Mouse (Mus musculus) intestine, embryonic 16.5 days (tissue): Measurements from ENCODE around the gene Gm17416. TPM values are rescaled to one million over a fixed set of nuclear protein-coding genes. Genes with fewer than 3 reads are reported as not detected.

ENCODE experiments used
- ATAC-seq: fragments of 200-750 bp; cut with Nextera tagmentation; 2 replicates; pipeline ENCODE4 v1.8.0; 2017; ENCODE audit warnings: moderate TSS enrichment, moderate library complexity
- H3K27ac ChIP-seq: fragments of 300-500 bp; sonication (generic); 2 replicates; pipeline ENCODE4 v1.5.1; 2014; ENCODE audit warnings: mild to moderate bottlenecking, low read length
- H3K27me3 ChIP-seq: fragments of 300-500 bp; sonication (generic); replicated peaks from 2 replicates; pipeline ENCODE4 v1.6.1; 2014; ENCODE audit warnings: low read length, control low read depth, mixed read lengths; ENCODE audit not compliant: control insufficient read depth, insufficient read depth
- H3K36me3 ChIP-seq: fragments of 300-500 bp; sonication (generic); 2 replicates; pipeline ENCODE4 v1.6.1; 2014; ENCODE audit warnings: low read length, control low read depth; ENCODE audit not compliant: control insufficient read depth, insufficient read depth
- H3K4me1 ChIP-seq: fragments of 300-500 bp; sonication (generic); 2 replicates; pipeline ENCODE4 v1.6.1; 2014; ENCODE audit warnings: low read length, control low read depth, mixed read lengths; ENCODE audit not compliant: control insufficient read depth, insufficient read depth
- H3K4me2 ChIP-seq: fragments of 300-500 bp; sonication (generic); 2 replicates; pipeline ENCODE4 v1.6.1; 2014; ENCODE audit warnings: low read depth, low read length, control low read depth
- H3K4me3 ChIP-seq: fragments of 300-500 bp; sonication (generic); 2 replicates; pipeline ENCODE4 v1.5.1; 2014; ENCODE audit warnings: mild to moderate bottlenecking, low read length
- H3K9ac ChIP-seq: fragments of 300-500 bp; sonication (generic); 2 replicates; pipeline ENCODE4 v1.6.1; 2014; ENCODE audit warnings: low read depth, low read length
- H3K9me3 ChIP-seq: fragments of 300-500 bp; sonication (generic); 2 replicates; pipeline ENCODE4 v1.6.1; 2016; ENCODE audit warnings: low read length, control low read depth; ENCODE audit not compliant: control insufficient read depth
- WGBS: fragments of 180-500 bp; shearing (Covaris S2); extraction: QIAGEN DNeasy Blood & Tissue Kit; methylation state at CpG from one replicate; pipeline ENCODE4 v1.1.7; 2014; 5-methylcytosine and 5-hydroxymethylcytosine counted together
- polyA plus RNA-seq: library from polyadenylated mRNA; unstranded; fragments of >200 nt; fragmentation: Nextera tagmentation; extraction: Ambion mirVana; gene quantifications from 2 replicates; pipeline ENCODE4 v1.2.1, GENCODE M21; 2015

Gene Gm17416
- polyA plus RNA-seq, 1 experiment from 2014 or later = not detected

DNA sequence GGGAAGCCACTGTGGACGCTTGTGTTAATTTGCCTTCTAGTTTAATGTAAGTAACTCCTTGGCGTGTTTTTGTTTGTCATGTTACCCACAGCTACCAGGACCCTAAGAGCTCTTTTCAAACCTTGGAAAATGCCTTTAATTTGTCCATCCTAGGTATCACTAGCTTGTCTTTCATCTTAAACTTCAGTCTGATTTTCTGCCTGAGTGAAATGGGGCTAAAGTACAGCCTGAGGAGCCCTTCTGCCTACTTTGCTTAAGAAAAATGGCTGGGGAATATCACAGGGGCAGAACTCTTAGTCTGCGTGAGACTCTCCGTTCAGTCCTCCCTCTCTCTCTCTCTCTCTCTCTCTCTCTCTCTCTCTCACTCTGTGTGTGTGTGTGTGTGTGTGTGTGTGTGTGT is 743 bp downstream of the Gm17416 start:
- no peak overlapping the region for H3K27ac ChIP-seq
- no peak overlapping the region for H3K4me2 ChIP-seq
- no peaks in the 10 kb centered on the region for H3K4me1 ChIP-seq
- 72% methylated on average over 4 of the region's 4 CpGs for WGBS
- H3K9ac ChIP-seq = no peak overlapping the region
- ATAC-seq = no peak
- H3K9me3 ChIP-seq = no peaks in the 10 kb centered on the region
- no peak overlapping the region for H3K4me3 ChIP-seq
- H3K36me3 ChIP-seq = no peaks in the 10 kb centered on the region
- H3K27me3 ChIP-seq = no peaks in the 10 kb centered on the region; the same call in 1 of the 2 replicates

DNA sequence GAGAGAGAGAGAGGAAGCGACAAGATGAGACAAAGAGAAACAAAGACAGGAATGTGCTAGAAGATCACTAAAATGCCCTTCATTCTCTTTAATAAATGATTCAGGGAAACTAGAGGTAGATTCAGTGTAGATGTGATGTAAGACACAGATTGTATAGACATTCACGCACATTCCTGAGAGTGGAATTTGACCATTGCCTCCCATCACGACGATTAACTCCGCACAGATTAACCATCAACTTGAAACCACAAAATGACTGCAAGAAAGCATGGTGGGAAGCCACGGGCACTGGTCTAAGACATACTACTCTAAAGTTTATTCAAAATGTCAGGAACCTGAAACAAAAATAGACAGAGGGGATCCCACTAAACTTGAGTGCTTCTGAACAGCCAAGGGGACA is 1.2 kb downstream of the Gm17416 start:
- no peak overlapping the region for H3K4me2 ChIP-seq
- no peak overlapping the region for H3K4me3 ChIP-seq
- no peak overlapping the region for H3K27ac ChIP-seq
- no peak overlapping the region for H3K9ac ChIP-seq
- no peaks in the 10 kb centered on the region for H3K9me3 ChIP-seq
- no peaks in the 10 kb centered on the region; the same call in 1 of the 2 replicates for H3K27me3 ChIP-seq
- no peaks in the 10 kb centered on the region for H3K4me1 ChIP-seq
- H3K36me3 ChIP-seq = no peaks in the 10 kb centered on the region
- 54% methylated on average over 6 of the region's 6 CpGs for WGBS
- ATAC-seq = no peak

DNA sequence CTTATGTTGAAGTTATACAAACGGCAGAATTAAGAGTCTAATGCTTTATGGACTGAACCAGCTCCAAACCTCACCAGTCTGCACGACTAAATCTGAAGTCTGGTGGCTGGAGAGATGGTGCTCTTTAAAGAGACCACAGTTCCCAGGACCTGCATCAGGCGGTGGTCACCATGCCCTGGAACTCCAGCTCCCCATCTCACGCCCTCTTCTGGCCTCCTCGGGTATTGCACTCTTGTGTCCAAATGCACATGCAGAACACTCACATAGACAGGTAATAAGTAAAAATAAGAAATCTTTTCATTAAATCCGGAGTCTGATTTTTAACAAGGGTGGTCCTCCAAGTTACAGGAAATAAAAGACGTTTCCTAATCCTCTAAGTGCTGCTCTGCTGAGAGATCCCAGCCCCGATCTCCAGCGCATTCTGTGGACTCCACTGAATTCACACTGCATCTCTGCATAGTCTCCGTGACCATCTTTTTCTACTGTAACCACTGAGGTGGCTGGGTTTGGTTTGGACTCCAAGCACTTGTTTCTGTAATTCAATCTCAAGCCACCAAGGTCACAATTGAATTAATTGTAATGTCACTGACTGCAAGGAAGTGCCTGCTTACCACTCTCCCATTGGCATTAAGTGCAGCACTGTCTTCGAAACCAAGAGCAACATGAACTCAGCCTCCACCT is 3.1 kb downstream of the Gm17416 start, which contains the start of gene Defb21:
Defb21 (plus strand) TSS at position 631 of the 681 bp plus-strand sequence.
- 63% methylated on average over 11 of the region's 11 CpGs for WGBS
- no peak for ATAC-seq

DNA sequence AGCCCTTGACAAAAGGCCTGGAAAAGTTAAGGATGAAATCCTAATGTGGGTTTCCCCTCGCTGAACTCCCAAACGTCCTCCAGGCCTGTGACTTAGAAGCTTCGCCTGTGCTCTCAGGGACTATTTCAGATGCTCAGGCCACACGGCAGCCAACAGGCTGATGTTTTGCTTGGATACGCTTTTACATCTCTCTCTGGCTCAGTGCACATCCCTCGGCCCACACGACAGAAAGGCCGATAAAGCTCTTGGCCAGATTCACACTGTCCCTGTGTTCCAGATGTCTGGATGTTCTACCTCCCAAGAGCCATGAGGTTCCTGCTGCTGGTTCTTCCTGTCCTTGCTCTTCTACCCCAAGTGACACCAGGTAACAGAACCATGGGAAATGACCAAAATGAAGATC is 4.3 kb downstream of the Gm17416 start:
- Histone ChIP-seq H3K36me3 (no peaks in the 10 kb centered on the region), H3K9me3 (no peaks in the 10 kb centered on the region), H3K4me1 (no peaks in the 10 kb centered on the region), H3K27ac (no peak overlapping the region), H3K4me2 (no peak overlapping the region), H3K27me3 (no peaks in the 10 kb centered on the region; the same call in 1 of the 2 replicates), H3K4me3 (no peak overlapping the region), H3K9ac (no peak overlapping the region)
- no peak for ATAC-seq
- WGBS = 87% methylated on average over 8 of the region's 8 CpGs

More for the DNA sequence above, 3.1 kb downstream of the Gm17416 start, which contains the start of gene Defb21:
- no peak within 1 kb of the TSS for H3K4me2 ChIP-seq
- H3K27ac ChIP-seq = no peak within 1 kb of the TSS
- H3K4me3 ChIP-seq = no peak within 1 kb of the TSS
- no peaks in the 10 kb centered on the region; the same call in 1 of the 2 replicates for H3K27me3 ChIP-seq
- no peaks in the 10 kb centered on the region for H3K36me3 ChIP-seq
- H3K9me3 ChIP-seq = no peaks in the 10 kb centered on the region
- H3K4me1 ChIP-seq = no peaks in the 10 kb centered on the region
- no peak within 1 kb of the TSS for H3K9ac ChIP-seq

DNA sequence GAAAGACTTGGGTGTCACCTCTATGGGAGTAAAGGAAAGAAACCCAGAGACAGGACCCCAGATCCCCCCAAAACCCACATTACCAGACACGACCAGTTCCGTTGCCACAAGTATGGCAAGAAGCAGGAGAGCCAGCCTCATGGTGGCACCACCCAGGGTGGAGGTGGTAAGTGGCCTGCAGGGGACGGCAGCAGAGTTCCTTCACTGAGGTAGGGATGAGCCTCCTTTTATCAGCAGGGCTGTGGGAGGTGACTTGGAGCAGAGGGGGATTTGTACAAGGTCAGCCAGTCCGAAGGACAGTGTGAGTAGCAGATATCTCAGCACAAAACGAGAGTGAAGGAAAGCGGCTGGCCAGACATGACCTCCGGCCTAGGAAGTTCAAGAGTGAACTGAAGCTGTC is 11.0 kb downstream of the Gm17416 start, which contains the start of gene Defb19:
Defb19 (minus strand) TSS at position 206 of the 400 bp plus-strand sequence.
- Histone ChIP-seq H3K9ac (no peak within 1 kb of the TSS), H3K4me3 (no peak within 1 kb of the TSS), H3K27ac (no peak within 1 kb of the TSS), H3K4me1 (no peaks in the 10 kb centered on the region), H3K9me3 (no peaks in the 10 kb centered on the region), H3K27me3 (no peaks in the 10 kb centered on the region), H3K4me2 (no peak within 1 kb of the TSS), H3K36me3 (no peaks in the 10 kb centered on the region)
- 61% methylated on average over 7 of the region's 7 CpGs for WGBS
- ATAC-seq = no peak

DNA sequence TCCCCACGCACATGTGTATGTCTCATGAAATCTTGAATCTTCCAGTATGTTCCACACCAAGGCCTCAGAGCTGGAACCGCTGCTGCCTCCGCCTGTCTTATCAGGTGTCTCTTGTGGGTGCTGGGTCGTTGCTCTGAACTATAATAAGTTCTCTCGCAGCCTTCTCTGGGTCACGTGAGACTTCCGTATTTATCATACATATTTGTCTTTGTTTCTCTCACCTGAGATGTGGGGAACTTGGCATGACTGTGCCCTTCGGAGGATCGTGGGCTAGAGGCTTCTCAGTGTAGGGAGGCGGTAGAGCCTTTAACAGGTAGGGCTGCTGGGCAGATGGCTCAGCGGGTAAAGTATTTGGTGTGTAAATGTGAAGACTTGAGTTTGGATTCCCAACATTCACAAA is 11.5 kb downstream of the Gm17416 start:
- ATAC-seq = no peak
- no peaks in the 10 kb centered on the region for H3K4me1 ChIP-seq
- no peak overlapping the region for H3K9ac ChIP-seq
- no peak overlapping the region for H3K4me2 ChIP-seq
- no peaks in the 10 kb centered on the region for H3K9me3 ChIP-seq
- 78% methylated on average over 11 of the region's 11 CpGs for WGBS
- no peaks in the 10 kb centered on the region for H3K36me3 ChIP-seq
- H3K4me3 ChIP-seq = no peak overlapping the region
- H3K27me3 ChIP-seq = no peaks in the 10 kb centered on the region
- H3K27ac ChIP-seq = no peak overlapping the region

DNA sequence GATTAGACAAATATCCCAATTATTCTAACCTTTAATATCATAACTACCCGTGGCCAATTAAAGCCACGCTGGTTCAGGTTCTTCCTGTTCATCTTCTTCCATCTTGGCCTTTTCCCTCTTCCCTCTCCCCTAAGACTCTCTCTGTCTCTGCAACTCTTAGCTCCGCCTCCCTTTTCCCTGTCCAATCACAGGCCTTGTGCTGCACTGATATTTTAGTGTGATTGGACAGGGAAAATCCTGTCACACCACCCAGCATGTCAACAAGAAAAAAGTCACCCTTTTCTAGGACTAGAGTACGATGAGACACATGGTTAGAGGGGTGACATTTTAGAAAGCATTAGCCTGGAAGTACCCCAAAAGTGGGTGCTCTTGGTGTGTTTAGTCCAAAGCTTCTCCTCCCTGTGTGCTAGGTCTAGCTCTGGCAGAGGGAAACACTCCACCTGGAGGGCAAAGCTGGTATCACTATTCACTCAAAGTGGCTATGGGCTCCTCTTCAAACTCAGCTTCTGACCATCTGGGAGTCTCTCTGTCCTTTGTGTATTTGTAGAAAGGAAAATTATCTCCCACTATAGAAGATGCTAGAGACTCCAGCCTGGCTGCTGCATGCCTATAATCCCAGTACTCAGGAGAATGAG is 17.9 kb downstream of the Gm17416 start:
- H3K4me1 ChIP-seq = no peaks in the 10 kb centered on the region
- no peak overlapping the region for H3K27ac ChIP-seq
- no peak overlapping the region for H3K9ac ChIP-seq
- no peak for ATAC-seq
- H3K36me3 ChIP-seq = no peaks in the 10 kb centered on the region
- H3K4me3 ChIP-seq = no peak overlapping the region
- whole genome bisulfite sequencing = 75% methylated on average over 4 of the region's 4 CpGs
- H3K9me3 ChIP-seq = no peaks in the 10 kb centered on the region
- no peaks in the 10 kb centered on the region for H3K27me3 ChIP-seq
- H3K4me2 ChIP-seq = no peak overlapping the region

DNA sequence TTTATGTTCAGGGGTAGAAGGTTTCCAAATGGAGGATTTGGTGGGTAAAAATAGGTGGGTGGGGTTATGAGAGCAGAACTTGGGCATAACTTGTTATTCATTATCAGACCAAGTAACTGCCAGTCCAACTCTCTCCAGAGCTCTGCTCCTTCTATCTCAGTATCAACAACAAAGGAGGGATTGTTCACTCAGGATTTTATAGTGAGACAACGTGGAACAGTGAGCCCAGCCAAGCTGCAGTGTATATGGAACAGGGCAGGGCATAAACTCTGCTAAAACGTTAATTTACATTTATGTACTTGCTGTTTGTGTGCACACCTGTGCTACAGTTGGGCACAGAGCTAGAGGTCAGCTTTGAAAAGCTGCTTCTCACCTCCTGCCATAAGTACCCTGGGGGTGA is 19.3 kb downstream of the Gm17416 start:
- Histone ChIP-seq H3K27me3 (no peaks in the 10 kb centered on the region), H3K4me1 (no peaks in the 10 kb centered on the region), H3K4me3 (no peak overlapping the region), H3K36me3 (no peaks in the 10 kb centered on the region), H3K9me3 (no peaks in the 10 kb centered on the region), H3K4me2 (no peak overlapping the region), H3K27ac (no peak overlapping the region), H3K9ac (no peak overlapping the region)
- ATAC-seq = peak; percentile 56
- WGBS = 31% methylated on average over 2 of the region's 2 CpGs

DNA sequence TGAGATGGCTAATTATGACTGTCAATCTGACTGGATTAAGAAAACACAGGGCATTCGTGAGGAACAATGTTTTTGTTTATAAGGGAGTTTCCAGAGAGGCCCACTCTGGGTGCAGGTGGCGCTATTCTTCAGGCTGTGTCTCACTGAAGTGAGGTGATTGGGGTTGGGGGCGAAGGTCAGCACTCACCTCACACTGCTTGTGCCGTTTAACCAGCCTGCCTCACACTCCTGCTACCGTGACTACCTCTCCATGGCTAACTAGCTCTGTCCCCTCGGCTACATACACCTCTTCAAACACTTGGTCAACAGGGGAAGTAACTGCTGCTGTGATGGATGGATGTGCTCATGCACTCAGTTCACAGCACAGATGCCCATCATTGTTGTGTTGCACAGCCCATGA is 19.9 kb downstream of the Gm17416 start:
- no peak overlapping the region for H3K4me3 ChIP-seq
- H3K36me3 ChIP-seq = no peaks in the 10 kb centered on the region
- no peak overlapping the region for H3K27ac ChIP-seq
- H3K27me3 ChIP-seq = no peaks in the 10 kb centered on the region
- peak; percentile 72 for ATAC-seq
- H3K9me3 ChIP-seq = no peaks in the 10 kb centered on the region
- no peak overlapping the region for H3K9ac ChIP-seq
- H3K4me2 ChIP-seq = no peak overlapping the region
- H3K4me1 ChIP-seq = no peaks in the 10 kb centered on the region
- WGBS = 29% methylated on average over 6 of the region's 6 CpGs
